ENCODE assay signal across 8 mouse cellular contexts in genomic region chr8:71375581-71376422, GRCm38 (mm10). TPM values are rescaled to one million over a fixed set of nuclear protein-coding genes. Genes with fewer than 3 reads are reported as not detected.
A peak's percentile ranks its signal among the peaks of the same experiment; 100 is the strongest.
DNase-seq lines count a peak whose midpoint lies in the region; ATAC-seq lines count a peak whose summit lies in the region.

No protein-coding gene starts in this region.

- H3K4me3 ChIP-seq in heart, embryonic 16.5 days (ENCODE audit: low read length), result peak overlapping the region; percentile 28

- H3K27ac ChIP-seq in heart, embryonic 16.5 days (ENCODE audit: low read length), result no peak overlapping the region; the same call in 1 of the 2 replicates

- H3K4me1 ChIP-seq in heart, embryonic 16.5 days (ENCODE audit: control insufficient read depth, insufficient read depth, low read length), result peaks cover 31% of the 10 kb centered on the region

- peak overlapping the region; percentile 57 for H3K4me2 ChIP-seq in heart, embryonic 16.5 days (ENCODE audit: low read depth, low read length)

- WGBS in heart, embryonic 16.5 days, result 15% methylated on average over 72 of the region's 74 CpGs

- no peak for ATAC-seq in heart, embryonic 16.5 days (replicated peaks; ENCODE audit: extremely low read depth, insufficient read depth, low FRiP score)

- peak; percentile 77 for DNase-seq in urinary bladder, postnatal 14 days (ENCODE audit: low spot score)
- DNase-seq in urinary bladder, adult 2 months (ENCODE audit: low spot score), result no peak
- peak; percentile 76 for DNase-seq in embryo, embryonic 9.5 days (ENCODE audit: extremely low spot score)
- peak; percentile 94 to 95 for DNase-seq in kidney, postnatal 36 days
- peak; percentile 79 for DNase-seq in lung, postnatal 10 days
- DNase-seq in retina, adult 2 months (ENCODE audit: low read depth, low spot score), result peak; percentile 33
- DNase-seq in urinary bladder, postnatal 25 days (ENCODE audit: low spot score), result peak; percentile 59

- H3K27me3 ChIP-seq in heart, embryonic 16.5 days (ENCODE audit: control insufficient read depth, insufficient read depth, low read length), result no peaks in the 10 kb centered on the region

- H3K9ac ChIP-seq in heart, embryonic 16.5 days (ENCODE audit: low read length), result 0 out of 2 replicates have a peak overlapping the region, but pooled peaks have one; percentile 22

- H3K36me3 ChIP-seq in heart, embryonic 16.5 days (ENCODE audit: control insufficient read depth, insufficient read depth), result peaks cover 17% of the 10 kb centered on the region

- H3K9me3 ChIP-seq in heart, embryonic 16.5 days (replicated peaks; ENCODE audit: control insufficient read depth, low read length), result no peaks in the 10 kb centered on the region

RNA-seq across cellular contexts. Expression of gene Ocel1, which starts 4.7 kb away (rescaled TPM):
- polyA plus RNA-seq in urinary bladder, adult 2 months (2012; rRNA removed), result 10.3 and 12.0 TPM in 2 replicates
- 5.7 and 6.2 TPM in 2 replicates for polyA plus RNA-seq in heart, embryonic 16.5 days (2015; fragmentation: Nextera tagmentation; extraction: Ambion mirVana)

RNA-seq across cellular contexts. Expression of gene Nr2f6, which starts 6.0 kb away (rescaled TPM):
- polyA plus RNA-seq in urinary bladder, adult 2 months (2012; rRNA removed), result 65.7 and 75.0 TPM in 2 replicates
- 38.1 and 43.0 TPM in 2 replicates for polyA plus RNA-seq in heart, embryonic 16.5 days (2015; fragmentation: Nextera tagmentation; extraction: Ambion mirVana)

RNA-seq across cellular contexts. Expression of gene Use1, which starts 9.2 kb away (rescaled TPM):
- polyA plus RNA-seq in urinary bladder, adult 2 months (2012; rRNA removed), result 218 and 244 TPM in 2 replicates
- 77.2 and 82.0 TPM in 2 replicates for polyA plus RNA-seq in heart, embryonic 16.5 days (2015; fragmentation: Nextera tagmentation; extraction: Ambion mirVana)

RNA-seq across cellular contexts. Expression of gene Ushbp1, which starts 19.8 kb away (rescaled TPM):
- 22.0 and 23.9 TPM in 2 replicates for polyA plus RNA-seq in urinary bladder, adult 2 months (2012; rRNA removed)
- polyA plus RNA-seq in heart, embryonic 16.5 days (2015; fragmentation: Nextera tagmentation; extraction: Ambion mirVana), result 20.6 and 24.4 TPM in 2 replicates

RNA-seq across cellular contexts. Expression of gene Babam1, which starts 20.9 kb away (rescaled TPM):
- polyA plus RNA-seq in urinary bladder, adult 2 months (2012; rRNA removed), result 87.3 and 92.4 TPM in 2 replicates
- 86.4 and 88.8 TPM in 2 replicates for polyA plus RNA-seq in heart, embryonic 16.5 days (2015; fragmentation: Nextera tagmentation; extraction: Ambion mirVana)
